Mouse (Mus musculus): ENCODE measurements around the gene Fam104a. TPM values are rescaled to one million over a fixed set of nuclear protein-coding genes. Genes with fewer than 3 reads are reported as not detected.

Fam104a gene
- total and polyA plus RNA-seq, 3 experiments: 33.6 to 38.1 TPM; not detected in 1

- Histone ChIP-seq H3K79me2 (ENCODE audit: control insufficient read depth, insufficient read depth, low read length, poor library complexity) (no peaks in the 10 kb centered on the region), H3K27ac (ENCODE audit: control insufficient read depth, low read depth, low read length) (no peak overlapping the region), H3K36me3 (ENCODE audit: control insufficient read depth in 1 of 2, insufficient read depth in 2 of 2, low read length in 2 of 2) (no peaks in the 10 kb centered on the region), H3K9me3 (replicated peaks; ENCODE audit: insufficient read depth, low read length) (no peaks in the 10 kb centered on the region), H3K9ac (ENCODE audit: control insufficient read depth, low read depth, low read length, poor library complexity, severe bottlenecking) (no peak overlapping the region), H3K4me1 (ENCODE audit: control insufficient read depth in 1 of 2, insufficient read depth in 2 of 2, low read length in 2 of 2) (no peaks in the 10 kb centered on the region), H3K27me3 (ENCODE audit: control insufficient read depth in 1 of 2, insufficient read depth in 2 of 2, low read length in 2 of 2) (peaks cover 2 to 5% of the 10 kb centered on the region in 2 experiments), H3K4me3 (ENCODE audit: control insufficient read depth in 1 of 2, insufficient read depth in 1 of 2, low read depth in 2 of 2, low read length in 2 of 2) (no peak overlapping the region)
- TF ChIP-seq UBTF (IDR thresholded peaks at IDR 0.05; ENCODE audit: borderline replicate concordance, insufficient read depth, low read depth, low read length) (no peak), POLR2A (IDR thresholded peaks at IDR 0.05; ENCODE audit: control insufficient read depth in 1 of 2, insufficient read depth in 1 of 2, low read depth in 1 of 2, low read length in 2 of 2, poor library complexity in 1 of 2) (no peak), JUND (IDR thresholded peaks at IDR 0.05; ENCODE audit: low read depth, low read length) (no peak), MEF2A (IDR thresholded peaks at IDR 0.05; ENCODE audit: extremely low read depth, insufficient replicate concordance, low read depth, low read length, poor library complexity, severe bottlenecking) (no peak), ELF1 (IDR thresholded peaks at IDR 0.05; ENCODE audit: low read depth, low read length) (no peak), TBP (IDR thresholded peaks at IDR 0.05; ENCODE audit: low read depth, low read length) (no peak), GABPA (IDR thresholded peaks at IDR 0.05; ENCODE audit: low read depth, low read length) (no peak), ZKSCAN1 (IDR thresholded peaks at IDR 0.05; ENCODE audit: low read depth, low read length) (no peak), NELFE (IDR thresholded peaks at IDR 0.05; ENCODE audit: low read depth, low read length) (no peak)
- no peak for DNase-seq (ENCODE audit: low read depth, low spot score)
Observed at GRCm38 (mm10) chr11:113633398-113633797, 50.6 kb downstream of the Fam104a start.

GRCm38 (mm10) chr11:113632303-113632702, 51.7 kb downstream of the Fam104a start:
- no peaks in the 10 kb centered on the region for H3K36me3 ChIP-seq (ENCODE audit: control insufficient read depth in 1 of 2, insufficient read depth in 2 of 2, low read length in 2 of 2)
- no peak overlapping the region for H3K27ac ChIP-seq (ENCODE audit: control insufficient read depth, low read depth, low read length)
- no peak for DNase-seq (ENCODE audit: low read depth, low spot score)
- no peaks in the 10 kb centered on the region for H3K4me1 ChIP-seq (ENCODE audit: control insufficient read depth in 1 of 2, insufficient read depth in 2 of 2, low read length in 2 of 2)
- peaks cover 2% of the 10 kb centered on the region in 2 experiments for H3K27me3 ChIP-seq (ENCODE audit: control insufficient read depth in 1 of 2, insufficient read depth in 2 of 2, low read length in 2 of 2)
- no peak for TF ChIP-seq ZKSCAN1 (IDR thresholded peaks at IDR 0.05; ENCODE audit: low read depth, low read length)
- no peak for TF ChIP-seq MAX (IDR thresholded peaks at IDR 0.05; ENCODE audit: low read length)
- no peak for TF ChIP-seq HCFC1 (IDR thresholded peaks at IDR 0.05; ENCODE audit: low read depth, low read length)
- no peak for TF ChIP-seq CHD2 (IDR thresholded peaks at IDR 0.05; ENCODE audit: low read length)
- no peak for TF ChIP-seq MAFK (IDR thresholded peaks at IDR 0.05; ENCODE audit: borderline replicate concordance, low read depth, low read length)
- H3K79me2 ChIP-seq (ENCODE audit: control insufficient read depth, insufficient read depth, low read length, poor library complexity): no peaks in the 10 kb centered on the region
- H3K9me3 ChIP-seq (replicated peaks; ENCODE audit: insufficient read depth, low read length): no peaks in the 10 kb centered on the region
- no peak overlapping the region for H3K4me3 ChIP-seq (ENCODE audit: control insufficient read depth in 1 of 2, insufficient read depth in 1 of 2, low read depth in 2 of 2, low read length in 2 of 2)
- H3K9ac ChIP-seq (ENCODE audit: control insufficient read depth, low read depth, low read length, poor library complexity, severe bottlenecking): no peak overlapping the region

- no peak for DNase-seq (ENCODE audit: low read depth, low spot score)
- peaks cover 0 to 2% of the 10 kb centered on the region in 2 experiments; a peak in 2 of 4 replicates for H3K4me1 ChIP-seq (ENCODE audit: control insufficient read depth in 1 of 2, insufficient read depth in 2 of 2, low read length in 2 of 2)
- no peaks in the 10 kb centered on the region for H3K79me2 ChIP-seq (ENCODE audit: control insufficient read depth, insufficient read depth, low read length, poor library complexity)
- peaks cover 2% of the 10 kb centered on the region in 2 experiments for H3K27me3 ChIP-seq (ENCODE audit: control insufficient read depth in 1 of 2, insufficient read depth in 2 of 2, low read length in 2 of 2)
- TF ChIP-seq UBTF (IDR thresholded peaks at IDR 0.05; ENCODE audit: borderline replicate concordance, insufficient read depth, low read depth, low read length): no peak
- no peak for TF ChIP-seq SIN3A (IDR thresholded peaks at IDR 0.05; ENCODE audit: low read length)
- TF ChIP-seq EP300 (IDR thresholded peaks at IDR 0.05; ENCODE audit: low read depth in 1 of 2, low read length in 2 of 2): no peak
- TF ChIP-seq JUND (IDR thresholded peaks at IDR 0.05; ENCODE audit: low read depth, low read length): no peak
- no peak for TF ChIP-seq ETS1 (IDR thresholded peaks at IDR 0.05; ENCODE audit: low read depth, low read length)
- TF ChIP-seq MYB (IDR thresholded peaks at IDR 0.05; ENCODE audit: low read depth, low read length): no peak
- TF ChIP-seq MYC (IDR thresholded peaks at IDR 0.05; ENCODE audit: low read depth, low read length): no peak
- TF ChIP-seq ZMIZ1 (IDR thresholded peaks at IDR 0.05; ENCODE audit: low read depth, low read length): no peak
- no peak for TF ChIP-seq NELFE (IDR thresholded peaks at IDR 0.05; ENCODE audit: low read depth, low read length)
- no peak overlapping the region for H3K4me3 ChIP-seq (ENCODE audit: control insufficient read depth in 1 of 2, insufficient read depth in 1 of 2, low read depth in 2 of 2, low read length in 2 of 2)
- H3K27ac ChIP-seq (ENCODE audit: control insufficient read depth, low read depth, low read length): no peak overlapping the region
- no peaks in the 10 kb centered on the region for H3K36me3 ChIP-seq (ENCODE audit: control insufficient read depth in 1 of 2, insufficient read depth in 2 of 2, low read length in 2 of 2)
- no peak overlapping the region for H3K9ac ChIP-seq (ENCODE audit: control insufficient read depth, low read depth, low read length, poor library complexity, severe bottlenecking)
- H3K9me3 ChIP-seq (replicated peaks; ENCODE audit: insufficient read depth, low read length): no peaks in the 10 kb centered on the region
Observed at GRCm38 (mm10) chr11:113631862-113632261, 52.1 kb downstream of the Fam104a start.

All from MEL (cell line).